Mouse (Mus musculus) lung, postnatal 4 days (tissue): Measurements from ENCODE around the gene Wdr12.
"Not testable (repeated sequence)": the region's sequence is repeated elsewhere in the genome, so short reads cannot be mapped to it uniquely, and the experiment has no call there.

ENCODE experiments used
- DNase-seq, 2 experiments: peaks; one replicate each; pipeline ENCODE4 v3.0.0; 2021

Gene Wdr12

GRCm38 (mm10) chr1:60098024-60098781 lies at the start of gene Wdr12, which contains the start of gene Carf:
Wdr12 (minus strand) TSS chr1:60098645.
Carf (plus strand) TSS chr1:60098247.
- peak; percentile 97 for DNase-seq

- DNase-seq = no peak
Measured at GRCm38 (mm10) chr1:60137346-60137745, 38.9 kb upstream of the Wdr12 start.

GRCm38 (mm10) chr1:60117721-60118455 lies 19.4 kb upstream of the Wdr12 start:
- DNase-seq = no peak

- no peak for DNase-seq
Measured at GRCm38 (mm10) chr1:60104582-60104981, 6.1 kb upstream of the Wdr12 start.

- no peak for DNase-seq
Measured at GRCm38 (mm10) chr1:60098839-60099238, 394 bp upstream of the Wdr12 start.

GRCm38 (mm10) chr1:60097277-60098023 lies 995 bp downstream of the Wdr12 start:
- peak; percentile 64 to 69 for DNase-seq

- DNase-seq = no peak
Measured at GRCm38 (mm10) chr1:60096572-60097276, 1.7 kb downstream of the Wdr12 start.

- no peak for DNase-seq
Measured at GRCm38 (mm10) chr1:60076411-60076810, 22.0 kb downstream of the Wdr12 start.

- no peak for DNase-seq
Measured at GRCm38 (mm10) chr1:60075590-60075989, 22.9 kb downstream of the Wdr12 start.

GRCm38 (mm10) chr1:60074935-60075334 lies 23.5 kb downstream of the Wdr12 start:
- DNase-seq = no peak

- not testable (repeated sequence) for DNase-seq
Measured at GRCm38 (mm10) chr1:60070725-60071124, 27.7 kb downstream of the Wdr12 start.

- DNase-seq = no peak
Measured at GRCm38 (mm10) chr1:60056310-60056709, 42.1 kb downstream of the Wdr12 start.

- DNase-seq = no peak
Measured at GRCm38 (mm10) chr1:60054659-60055058, 43.8 kb downstream of the Wdr12 start.

- not testable (repeated sequence) for DNase-seq
Measured at GRCm38 (mm10) chr1:60047481-60047880, 51.0 kb downstream of the Wdr12 start.

- DNase-seq = no peak
Measured at GRCm38 (mm10) chr1:60044595-60044994, 53.9 kb downstream of the Wdr12 start.

GRCm38 (mm10) chr1:60042796-60043469 lies 55.5 kb downstream of the Wdr12 start, which contains the start of gene Ica1l:
Ica1l (minus strand) TSS chr1:60043184.
- DNase-seq = peak; percentile 72 to 80

GRCm38 (mm10) chr1:60042398-60042795 lies 56.0 kb downstream of the Wdr12 start:
- DNase-seq = no peak

GRCm38 (mm10) chr1:60035044-60035443 lies 63.4 kb downstream of the Wdr12 start:
- no peak for DNase-seq
